Mouse (Mus musculus): ENCODE measurements around the gene En1. TPM values are rescaled to one million over a fixed set of nuclear protein-coding genes. Genes with fewer than 3 reads are reported as not detected.

Gene En1
- polyA plus RNA-seq, 1 experiment from 2014 or later = 0.05 TPM

GRCm38 (mm10) chr1:120602876-120603655 lies 848 bp downstream of the En1 start:
- Histone ChIP-seq H3K27me3 (peaks cover 99% of the 10 kb centered on the region), H3K9me3 (replicated peaks) (no peaks in the 10 kb centered on the region), H3K27ac (no peak overlapping the region), H3K9ac (peak overlapping the region; percentile 35; the same call in 1 of the 2 replicates), H3K4me2 (peak overlapping the region; percentile 88), H3K36me3 (no peaks in the 10 kb centered on the region), H3K4me1 (peaks cover 33% of the 10 kb centered on the region), H3K4me3 (replicated peaks) (peak overlapping the region; percentile 46)
- peak; percentile 55 for ATAC-seq (replicated peaks; ENCODE audit: low FRiP score)
- under 1% methylated on average over 65 of the region's 83 CpGs for WGBS

GRCm38 (mm10) chr1:120603656-120604051 lies 1.4 kb downstream of the En1 start:
- Histone ChIP-seq H3K36me3 (no peaks in the 10 kb centered on the region), H3K27ac (no peak overlapping the region), H3K27me3 (peaks cover 99% of the 10 kb centered on the region), H3K4me1 (peaks cover 33% of the 10 kb centered on the region), H3K4me2 (peak overlapping the region; percentile 88), H3K9ac (no peak overlapping the region), H3K9me3 (replicated peaks) (no peaks in the 10 kb centered on the region), H3K4me3 (replicated peaks) (peak overlapping the region; percentile 46)
- ATAC-seq (replicated peaks; ENCODE audit: low FRiP score) = peak; percentile 34; the same call in 1 of the 2 replicates
- under 1% methylated on average over 35 of the region's 35 CpGs for WGBS

- H3K4me3 ChIP-seq (replicated peaks) = no peak overlapping the region
- ATAC-seq (replicated peaks; ENCODE audit: low FRiP score) = no peak
- H3K9me3 ChIP-seq (replicated peaks) = no peaks in the 10 kb centered on the region
- H3K27ac ChIP-seq = no peak overlapping the region
- 4% methylated on average over 30 of the region's 30 CpGs for WGBS
- H3K4me1 ChIP-seq = peaks cover 33% of the 10 kb centered on the region
- no peak overlapping the region for H3K9ac ChIP-seq
- H3K36me3 ChIP-seq = no peaks in the 10 kb centered on the region
- peaks cover 99% of the 10 kb centered on the region for H3K27me3 ChIP-seq
- H3K4me2 ChIP-seq = no peak overlapping the region
These were observed 2.4 kb downstream of the En1 start for GRCm38 (mm10) chr1:120604431-120605142.

DNA sequence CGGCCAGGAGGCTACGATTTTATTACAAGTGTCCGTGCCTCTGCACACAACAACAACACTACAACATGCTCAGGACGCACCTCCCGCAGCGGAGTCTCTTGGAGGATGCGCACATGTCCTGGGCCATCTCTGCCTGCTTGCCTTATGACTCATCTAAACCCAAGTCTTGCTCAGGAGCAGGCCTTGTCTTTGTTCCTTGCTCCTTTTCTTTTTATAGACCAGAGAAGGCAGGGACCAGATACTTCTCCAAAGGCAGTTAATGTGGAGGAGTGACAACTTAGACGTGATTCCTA lies 2.9 kb downstream of the En1 start:
- no peak for ATAC-seq (replicated peaks; ENCODE audit: low FRiP score)
- WGBS = 4% methylated on average over 8 of the region's 8 CpGs
- no peaks in the 10 kb centered on the region for H3K36me3 ChIP-seq

DNA sequence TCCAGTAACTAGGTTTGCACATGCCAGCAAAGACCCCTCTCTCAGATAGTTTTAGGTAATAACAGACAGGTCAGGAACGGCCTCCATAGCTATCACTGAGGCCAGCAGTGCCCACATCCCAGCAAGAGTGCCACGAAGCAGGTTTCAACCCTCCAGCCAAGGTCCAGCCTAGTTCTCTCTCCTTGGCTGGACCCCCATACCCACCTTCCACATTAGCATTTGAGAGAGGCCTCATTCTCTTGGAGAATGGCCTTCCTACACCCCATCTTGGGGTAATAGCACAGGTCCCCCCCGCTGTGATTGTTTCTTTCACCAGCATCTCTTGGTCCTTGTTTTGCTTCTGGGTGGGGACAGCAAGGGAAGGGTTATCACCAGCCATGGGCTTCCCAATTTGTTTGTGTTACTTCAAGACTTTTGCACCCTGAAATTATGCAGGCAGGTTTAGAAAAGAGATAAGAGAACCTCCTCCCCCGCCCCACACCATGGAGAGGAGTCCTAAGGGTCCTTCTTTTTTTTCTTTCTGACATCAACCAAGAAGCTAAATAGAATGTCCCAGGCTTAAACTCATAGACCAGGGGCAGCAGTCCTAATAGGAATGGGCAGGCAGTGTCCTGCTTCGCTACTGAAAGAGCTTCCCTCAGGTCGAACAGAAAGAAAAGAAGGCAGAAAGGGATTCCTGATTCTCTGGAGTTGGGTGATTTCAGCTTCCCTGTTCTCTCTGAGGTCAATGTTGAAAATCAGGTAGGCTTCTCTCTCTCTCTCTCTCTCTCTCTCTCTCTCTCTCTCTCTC lies 3.5 kb downstream of the En1 start:
- no peak for ATAC-seq (replicated peaks; ENCODE audit: low FRiP score)
- H3K9me3 ChIP-seq (replicated peaks) = no peaks in the 10 kb centered on the region
- H3K4me3 ChIP-seq (replicated peaks) = no peak overlapping the region
- WGBS = 5% methylated on average over 6 of the region's 6 CpGs
- no peak overlapping the region for H3K27ac ChIP-seq
- H3K4me1 ChIP-seq = peaks cover 29% of the 10 kb centered on the region
- H3K27me3 ChIP-seq = peaks cover 99% of the 10 kb centered on the region
- H3K9ac ChIP-seq = no peak overlapping the region
- no peaks in the 10 kb centered on the region for H3K36me3 ChIP-seq
- H3K4me2 ChIP-seq = no peak overlapping the region

More for the DNA sequence above, 2.9 kb downstream of the En1 start:
- Histone ChIP-seq H3K9me3 (replicated peaks) (no peaks in the 10 kb centered on the region), H3K4me2 (no peak overlapping the region), H3K27me3 (peaks cover 99% of the 10 kb centered on the region), H3K4me3 (replicated peaks) (no peak overlapping the region), H3K4me1 (peaks cover 29% of the 10 kb centered on the region), H3K9ac (no peak overlapping the region), H3K27ac (no peak overlapping the region)

DNA sequence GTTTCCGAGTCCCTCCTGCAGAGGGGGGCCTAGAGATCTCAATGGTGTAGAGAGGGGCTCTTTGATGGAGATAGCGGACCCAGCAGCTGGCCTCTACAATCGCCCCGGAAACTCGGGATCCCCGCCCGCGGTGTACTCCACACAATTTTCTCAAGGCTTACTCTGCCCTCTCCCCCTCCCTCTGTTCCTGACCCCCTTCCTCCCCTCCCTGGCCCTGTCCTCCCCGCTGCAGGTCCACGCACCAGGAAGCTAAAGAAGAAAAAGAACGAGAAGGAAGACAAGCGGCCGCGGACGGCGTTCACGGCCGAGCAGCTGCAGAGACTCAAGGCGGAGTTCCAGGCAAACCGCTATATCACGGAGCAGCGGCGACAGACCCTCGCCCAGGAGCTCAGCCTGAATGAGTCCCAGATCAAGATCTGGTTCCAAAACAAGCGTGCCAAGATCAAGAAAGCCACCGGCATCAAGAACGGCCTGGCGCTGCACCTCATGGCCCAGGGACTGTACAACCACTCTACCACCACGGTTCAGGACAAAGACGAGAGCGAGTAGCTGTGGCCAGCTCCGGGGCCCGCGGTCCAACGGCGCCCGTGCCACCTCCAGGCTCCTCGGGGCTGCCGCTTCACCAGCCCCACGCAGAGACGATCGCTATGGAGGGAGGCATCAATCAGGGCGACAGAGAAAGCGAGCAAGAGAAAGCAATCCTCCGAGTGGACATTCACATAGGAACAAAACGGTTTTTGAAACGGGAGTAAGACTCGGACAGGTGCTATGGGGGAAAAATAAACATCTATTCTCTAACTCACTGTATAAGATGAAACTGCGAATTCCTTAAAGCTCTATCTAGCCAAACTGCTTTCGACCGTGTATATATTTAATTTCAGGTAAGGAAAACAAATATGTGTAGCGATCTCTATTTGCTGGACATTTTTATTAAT lies 4.7 kb downstream of the En1 start:
- Histone ChIP-seq H3K4me3 (replicated peaks) (peak overlapping the region; percentile 5), H3K36me3 (no peaks in the 10 kb centered on the region), H3K4me2 (peak overlapping the region; percentile 14), H3K27me3 (peaks cover 100% of the 10 kb centered on the region), H3K9ac (no peak overlapping the region), H3K27ac (no peak overlapping the region), H3K9me3 (replicated peaks) (no peaks in the 10 kb centered on the region), H3K4me1 (peaks cover 27% of the 10 kb centered on the region)
- under 1% methylated on average over 52 of the region's 52 CpGs for WGBS
- ATAC-seq (replicated peaks; ENCODE audit: low FRiP score) = no peak

DNA sequence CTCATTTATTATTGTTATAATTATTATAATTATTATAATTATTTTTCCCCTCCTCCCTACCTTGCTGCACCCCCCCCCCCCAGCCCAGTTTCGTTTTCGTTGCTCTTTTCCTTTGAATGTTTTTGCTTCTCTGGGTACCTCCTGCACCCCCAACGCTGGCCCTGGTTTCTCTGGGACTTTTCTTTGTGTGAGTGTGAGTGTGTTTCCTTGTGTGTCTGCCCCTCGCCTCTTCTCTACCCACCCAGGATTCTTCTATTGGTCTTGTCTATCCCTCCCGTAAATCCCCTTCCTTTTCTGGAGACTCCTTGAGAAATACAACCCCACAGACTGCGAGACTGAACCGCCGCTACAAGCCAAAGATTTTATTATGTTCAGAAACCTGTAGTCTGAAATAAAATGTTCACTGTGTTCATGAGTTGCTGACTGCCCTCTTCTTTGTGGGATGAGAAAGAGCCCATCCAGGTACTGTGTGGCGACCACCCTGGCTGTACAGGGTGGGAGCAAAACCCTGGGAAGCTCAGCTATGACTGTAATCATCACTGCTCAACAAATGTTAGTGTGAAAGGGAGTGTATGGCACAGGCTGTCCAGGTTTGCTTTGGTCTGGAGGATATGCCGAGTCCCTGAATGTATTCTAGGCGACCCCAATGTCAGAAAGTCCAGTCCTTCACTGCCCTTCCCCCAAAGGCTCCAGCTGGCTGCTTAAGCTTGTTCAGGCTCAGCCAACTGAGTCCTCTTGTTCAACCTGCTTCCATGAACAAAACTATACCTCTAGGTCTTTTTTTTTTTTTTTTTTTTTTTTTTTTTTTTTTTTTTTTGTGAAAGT lies 5.6 kb downstream of the En1 start:
- Histone ChIP-seq H3K9me3 (replicated peaks) (no peaks in the 10 kb centered on the region), H3K27ac (no peak overlapping the region), H3K4me2 (no peak overlapping the region), H3K36me3 (no peaks in the 10 kb centered on the region), H3K9ac (no peak overlapping the region), H3K27me3 (peaks cover 100% of the 10 kb centered on the region), H3K4me1 (peaks cover 21% of the 10 kb centered on the region), H3K4me3 (replicated peaks) (no peak overlapping the region)
- ATAC-seq (replicated peaks; ENCODE audit: low FRiP score) = no peak
- WGBS = 7% methylated on average over 11 of the region's 11 CpGs

- Histone ChIP-seq H3K4me1 (peaks cover 15% of the 10 kb centered on the region), H3K4me2 (no peak overlapping the region), H3K9ac (no peak overlapping the region), H3K27ac (no peak overlapping the region), H3K36me3 (no peaks in the 10 kb centered on the region), H3K27me3 (peaks cover 100% of the 10 kb centered on the region), H3K4me3 (replicated peaks) (no peak overlapping the region), H3K9me3 (replicated peaks) (no peaks in the 10 kb centered on the region)
- ATAC-seq (replicated peaks; ENCODE audit: low FRiP score) = no peak
- 18% methylated on average over 3 of the region's 3 CpGs for WGBS
These were observed 6.2 kb downstream of the En1 start for GRCm38 (mm10) chr1:120608461-120608860.

DNA sequence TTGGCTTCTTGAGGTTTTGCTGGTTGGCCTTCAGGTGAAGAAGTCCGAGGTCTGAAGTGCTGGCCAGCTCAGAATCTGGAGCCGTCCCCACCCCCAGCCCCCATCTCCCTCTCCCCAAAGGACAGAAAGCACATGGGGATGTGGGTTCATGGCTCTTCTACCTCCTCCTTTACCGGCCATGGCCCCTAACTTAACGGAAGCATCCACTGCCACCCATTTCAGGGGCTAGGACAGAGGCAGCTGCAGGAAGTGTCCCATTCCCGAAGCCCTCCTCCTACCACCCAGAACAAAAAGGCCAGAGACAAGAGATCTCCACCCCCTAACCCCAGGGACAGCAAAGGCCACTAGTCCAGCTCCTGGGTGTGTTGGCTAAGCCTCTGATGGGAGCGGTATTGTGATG lies 7.4 kb downstream of the En1 start:
- H3K36me3 ChIP-seq = no peaks in the 10 kb centered on the region
- WGBS = 0% methylated on average over 6 of the region's 6 CpGs

DNA sequence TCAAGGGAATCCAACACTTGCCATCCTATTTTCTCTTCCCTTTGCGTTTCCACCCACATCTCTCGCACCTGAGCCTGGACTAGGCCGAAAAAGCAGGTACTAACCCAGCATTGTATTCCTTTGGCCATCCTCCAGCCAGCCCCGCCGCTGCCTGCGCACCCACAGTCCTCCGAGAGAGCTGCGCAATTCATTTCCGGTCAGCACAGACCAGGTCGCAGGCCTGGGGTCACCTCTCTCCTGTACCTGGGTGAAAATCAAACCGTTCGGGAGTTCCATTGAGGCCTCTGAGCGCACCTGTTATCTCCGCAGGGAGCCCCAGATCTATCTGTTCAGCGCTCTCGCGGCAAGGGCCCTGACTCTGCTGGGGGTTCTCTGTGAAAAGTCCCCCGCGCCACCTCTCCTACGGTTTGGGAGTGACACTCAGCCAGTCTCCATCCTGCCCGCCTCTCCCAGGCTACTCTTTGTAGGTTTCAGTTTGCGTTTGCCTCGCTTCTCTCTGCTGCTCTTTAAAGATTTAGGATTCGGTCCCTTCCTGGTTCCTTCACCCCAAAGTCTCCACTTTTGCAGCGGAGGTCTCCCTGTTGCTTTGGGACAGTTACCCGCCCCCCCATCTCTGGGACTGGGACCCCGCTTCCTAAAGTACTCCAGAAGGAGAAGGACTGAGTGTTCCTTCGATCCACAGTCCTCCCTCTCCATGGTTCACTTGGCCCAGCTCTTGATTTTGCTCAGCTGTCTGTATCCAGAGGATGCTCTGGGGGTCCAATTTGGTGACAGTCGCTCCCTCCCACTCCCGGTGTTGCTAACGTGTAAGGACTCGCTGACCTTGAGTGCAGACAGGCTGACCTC lies 11.5 kb downstream of the En1 start:
- H3K27ac ChIP-seq = no peak overlapping the region
- no peak overlapping the region for H3K4me3 ChIP-seq (replicated peaks)
- WGBS = 2% methylated on average over 32 of the region's 32 CpGs
- H3K9me3 ChIP-seq (replicated peaks) = no peaks in the 10 kb centered on the region
- H3K4me2 ChIP-seq = no peak overlapping the region
- peaks cover 7% of the 10 kb centered on the region; the same call in 1 of the 2 replicates for H3K4me1 ChIP-seq
- H3K27me3 ChIP-seq = peaks cover 100% of the 10 kb centered on the region
- ATAC-seq (replicated peaks; ENCODE audit: low FRiP score) = no peak
- H3K36me3 ChIP-seq = no peaks in the 10 kb centered on the region
- H3K9ac ChIP-seq = no peak overlapping the region

More for the DNA sequence above, 7.4 kb downstream of the En1 start:
- H3K27me3 ChIP-seq = peaks cover 100% of the 10 kb centered on the region
- peaks cover 16% of the 10 kb centered on the region for H3K4me1 ChIP-seq
- H3K4me3 ChIP-seq (replicated peaks) = no peak overlapping the region
- H3K4me2 ChIP-seq = no peak overlapping the region
- no peak for ATAC-seq (replicated peaks; ENCODE audit: low FRiP score)
- H3K9me3 ChIP-seq (replicated peaks) = no peaks in the 10 kb centered on the region
- no peak overlapping the region for H3K9ac ChIP-seq
- no peak overlapping the region for H3K27ac ChIP-seq

Measured in kidney, embryonic 15.5 days (tissue).